Mouse (Mus musculus): ENCODE results near the gene Morc1.

Morc1 gene

DNA sequence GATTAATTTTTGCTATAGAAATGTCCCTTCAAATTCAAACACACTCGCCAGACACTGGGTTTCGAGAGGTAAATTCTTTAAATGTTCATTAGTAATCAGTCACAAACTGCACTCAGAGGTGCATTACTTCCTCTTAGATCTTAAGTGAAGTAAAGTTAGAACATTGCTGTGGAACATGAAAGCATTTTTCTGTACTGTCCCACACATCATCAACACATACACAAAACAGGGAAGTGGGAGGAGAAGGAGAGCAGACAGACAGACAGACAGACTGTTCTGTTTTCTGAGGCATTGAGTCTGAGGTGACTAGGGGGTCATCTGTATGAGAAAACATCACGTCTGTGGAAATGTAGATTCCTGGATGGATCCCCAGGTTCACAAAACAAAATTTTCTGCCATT is 143.5 kb downstream of the Morc1 start:
- no peaks in the 10 kb centered on the region for H3K36me3 ChIP-seq (ENCODE audit: control insufficient read depth, insufficient read depth, low read length, poor library complexity, severe bottlenecking)
- DNase-seq (ENCODE audit: low read depth, low spot score) = no peak
- no peaks in the 10 kb centered on the region for H3K27me3 ChIP-seq (ENCODE audit: control insufficient read depth, insufficient read depth, low read length, poor library complexity, severe bottlenecking)

- Histone ChIP-seq H3K27me3 (ENCODE audit: control insufficient read depth, insufficient read depth, low read length, poor library complexity, severe bottlenecking) (peaks cover 2% of the 10 kb centered on the region; the same call in 1 of the 2 replicates), H3K36me3 (ENCODE audit: control insufficient read depth, insufficient read depth, low read length, poor library complexity, severe bottlenecking) (no peaks in the 10 kb centered on the region)
- DNase-seq (ENCODE audit: low read depth, low spot score) = no peak
Observed at GRCm38 (mm10) chr16:48585369-48585768, 154.3 kb downstream of the Morc1 start.

- no peak for DNase-seq (ENCODE audit: low read depth, low spot score)
- Histone ChIP-seq H3K27me3 (ENCODE audit: control insufficient read depth, insufficient read depth, low read length, poor library complexity, severe bottlenecking) (no peaks in the 10 kb centered on the region), H3K36me3 (ENCODE audit: control insufficient read depth, insufficient read depth, low read length, poor library complexity, severe bottlenecking) (no peaks in the 10 kb centered on the region)
Observed at GRCm38 (mm10) chr16:48594457-48594856, 163.4 kb downstream of the Morc1 start.

GRCm38 (mm10) chr16:48595216-48595615 is 164.2 kb downstream of the Morc1 start:
- no peaks in the 10 kb centered on the region for H3K27me3 ChIP-seq (ENCODE audit: control insufficient read depth, insufficient read depth, low read length, poor library complexity, severe bottlenecking)
- no peaks in the 10 kb centered on the region for H3K36me3 ChIP-seq (ENCODE audit: control insufficient read depth, insufficient read depth, low read length, poor library complexity, severe bottlenecking)
- no peak for DNase-seq (ENCODE audit: low read depth, low spot score)

DNA sequence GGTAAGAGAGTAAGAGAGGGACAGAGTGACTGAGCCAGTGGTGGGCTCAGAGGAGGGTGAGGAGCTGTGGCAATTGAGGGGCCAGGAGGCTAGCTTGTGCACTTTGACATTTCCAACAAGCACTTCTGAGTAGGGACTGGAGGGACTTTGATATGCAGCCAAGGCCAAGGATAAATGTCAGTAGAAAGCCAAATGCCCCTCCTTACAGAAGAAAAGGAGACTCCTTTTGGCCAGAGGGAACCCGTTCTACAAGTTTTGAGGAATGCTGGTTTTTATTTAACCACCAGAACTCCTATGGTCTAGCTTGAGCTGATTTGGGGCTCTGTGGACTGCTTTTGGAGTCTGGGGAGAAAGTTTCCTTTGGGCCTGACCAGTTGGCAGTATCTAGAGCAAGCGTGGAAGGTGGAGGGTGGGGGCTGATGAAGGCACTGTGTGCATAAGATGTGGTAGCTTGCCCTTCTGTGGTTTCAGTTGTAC is 172.7 kb downstream of the Morc1 start:
- DNase-seq (ENCODE audit: low read depth, low spot score) = no peak
- no peaks in the 10 kb centered on the region for H3K36me3 ChIP-seq (ENCODE audit: control insufficient read depth, insufficient read depth, low read length, poor library complexity, severe bottlenecking)
- no peaks in the 10 kb centered on the region for H3K27me3 ChIP-seq (ENCODE audit: control insufficient read depth, insufficient read depth, low read length, poor library complexity, severe bottlenecking)

DNA sequence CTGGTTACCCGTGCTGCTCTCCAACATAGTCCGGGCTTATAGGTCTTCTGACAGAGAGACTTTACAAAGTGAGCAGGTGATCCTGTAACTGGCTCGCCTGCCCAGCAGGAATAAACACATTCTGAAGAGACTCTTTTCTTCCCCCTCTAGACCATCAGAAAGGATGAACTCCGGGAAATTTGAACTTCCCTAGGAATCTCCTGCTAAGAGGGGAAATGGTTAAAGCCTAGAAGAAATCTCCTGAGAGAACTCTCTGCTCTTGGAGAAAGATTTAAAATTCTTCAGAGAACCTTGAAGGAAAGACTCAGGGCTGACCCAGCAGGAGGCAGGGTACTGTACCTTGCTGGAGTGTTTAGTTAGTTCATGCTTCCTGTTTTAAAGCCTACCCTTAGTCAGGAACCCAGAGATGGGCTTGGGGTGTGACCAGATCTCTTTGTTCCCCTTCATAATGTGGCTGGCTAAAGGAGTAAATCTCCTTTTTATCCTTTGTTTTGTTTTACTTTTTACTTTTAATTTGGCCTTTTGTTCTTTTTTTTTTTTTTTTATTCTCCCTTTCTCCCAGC is 175.5 kb downstream of the Morc1 start:
- no peaks in the 10 kb centered on the region for H3K36me3 ChIP-seq (ENCODE audit: control insufficient read depth, insufficient read depth, low read length, poor library complexity, severe bottlenecking)
- no peaks in the 10 kb centered on the region for H3K27me3 ChIP-seq (ENCODE audit: control insufficient read depth, insufficient read depth, low read length, poor library complexity, severe bottlenecking)
- DNase-seq (ENCODE audit: low read depth, low spot score) = no peak

GRCm38 (mm10) chr16:48608224-48608623 is 177.2 kb downstream of the Morc1 start:
- H3K27me3 ChIP-seq (ENCODE audit: control insufficient read depth, insufficient read depth, low read length, poor library complexity, severe bottlenecking) = no peaks in the 10 kb centered on the region
- DNase-seq (ENCODE audit: low read depth, low spot score) = no peak
- H3K36me3 ChIP-seq (ENCODE audit: control insufficient read depth, insufficient read depth, low read length, poor library complexity, severe bottlenecking) = no peaks in the 10 kb centered on the region

DNA sequence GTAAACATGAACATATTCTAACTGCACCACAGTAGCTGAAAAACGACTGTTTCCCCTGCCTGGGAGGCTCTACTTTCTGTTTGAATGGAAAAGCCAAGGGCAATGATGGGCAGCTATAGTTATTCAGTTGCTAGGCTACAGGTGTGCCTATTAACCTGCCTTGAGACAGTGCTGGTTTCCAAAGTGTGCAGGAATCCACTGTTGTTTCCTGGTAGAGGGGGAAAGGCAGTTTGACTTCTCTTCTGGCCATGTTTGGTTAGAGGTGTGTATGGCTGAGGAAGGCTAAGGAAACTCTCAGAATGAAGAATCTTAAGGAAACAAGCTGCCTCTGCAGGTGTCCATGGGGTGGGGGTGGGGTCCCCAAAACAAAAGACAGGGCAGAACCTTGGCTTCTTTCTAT is 179.8 kb downstream of the Morc1 start:
- H3K27me3 ChIP-seq (ENCODE audit: control insufficient read depth, insufficient read depth, low read length, poor library complexity, severe bottlenecking) = no peaks in the 10 kb centered on the region
- no peaks in the 10 kb centered on the region for H3K36me3 ChIP-seq (ENCODE audit: control insufficient read depth, insufficient read depth, low read length, poor library complexity, severe bottlenecking)
- DNase-seq (ENCODE audit: low read depth, low spot score) = no peak

GRCm38 (mm10) chr16:48611436-48611835 is 180.4 kb downstream of the Morc1 start:
- H3K36me3 ChIP-seq (ENCODE audit: control insufficient read depth, insufficient read depth, low read length, poor library complexity, severe bottlenecking) = no peaks in the 10 kb centered on the region
- DNase-seq (ENCODE audit: low read depth, low spot score) = no peak
- no peaks in the 10 kb centered on the region for H3K27me3 ChIP-seq (ENCODE audit: control insufficient read depth, insufficient read depth, low read length, poor library complexity, severe bottlenecking)

DNA sequence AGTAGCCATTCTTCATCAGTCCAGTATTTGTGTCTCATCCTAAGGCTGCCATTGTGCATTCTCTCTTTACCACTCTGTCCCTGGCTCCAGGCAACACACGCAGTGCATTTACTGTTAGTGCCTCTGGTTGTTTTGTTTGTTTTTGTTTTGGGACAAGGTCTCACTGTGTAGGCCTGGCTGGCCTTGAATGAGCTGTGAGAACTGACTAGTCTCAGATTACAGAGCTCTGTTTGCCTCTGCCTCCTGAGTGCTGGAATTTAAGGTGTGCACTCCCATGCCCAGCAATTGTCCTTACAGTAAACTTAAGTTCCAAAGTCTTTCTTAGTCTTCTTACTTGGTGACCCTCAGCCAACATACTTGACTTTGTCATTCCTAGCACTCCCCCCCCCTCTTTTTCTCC is 182.7 kb downstream of the Morc1 start:
- no peak for DNase-seq (ENCODE audit: low read depth, low spot score)
- no peaks in the 10 kb centered on the region for H3K27me3 ChIP-seq (ENCODE audit: control insufficient read depth, insufficient read depth, low read length, poor library complexity, severe bottlenecking)
- H3K36me3 ChIP-seq (ENCODE audit: control insufficient read depth, insufficient read depth, low read length, poor library complexity, severe bottlenecking) = no peaks in the 10 kb centered on the region

GRCm38 (mm10) chr16:48620510-48620909 is 189.5 kb downstream of the Morc1 start:
- no peaks in the 10 kb centered on the region for H3K36me3 ChIP-seq (ENCODE audit: control insufficient read depth, insufficient read depth, low read length, poor library complexity, severe bottlenecking)
- DNase-seq (ENCODE audit: low read depth, low spot score) = no peak
- H3K27me3 ChIP-seq (ENCODE audit: control insufficient read depth, insufficient read depth, low read length, poor library complexity, severe bottlenecking) = no peaks in the 10 kb centered on the region

- DNase-seq (ENCODE audit: low read depth, low spot score) = no peak
- no peaks in the 10 kb centered on the region for H3K36me3 ChIP-seq (ENCODE audit: control insufficient read depth, insufficient read depth, low read length, poor library complexity, severe bottlenecking)
- no peaks in the 10 kb centered on the region for H3K27me3 ChIP-seq (ENCODE audit: control insufficient read depth, insufficient read depth, low read length, poor library complexity, severe bottlenecking)
Observed at GRCm38 (mm10) chr16:48621019-48621418, 190.0 kb downstream of the Morc1 start.

GRCm38 (mm10) chr16:48623447-48623846 is 192.4 kb downstream of the Morc1 start:
- peak; percentile 12 for DNase-seq (ENCODE audit: low read depth, low spot score)
- H3K27me3 ChIP-seq (ENCODE audit: control insufficient read depth, insufficient read depth, low read length, poor library complexity, severe bottlenecking) = no peaks in the 10 kb centered on the region
- no peaks in the 10 kb centered on the region for H3K36me3 ChIP-seq (ENCODE audit: control insufficient read depth, insufficient read depth, low read length, poor library complexity, severe bottlenecking)

DNA sequence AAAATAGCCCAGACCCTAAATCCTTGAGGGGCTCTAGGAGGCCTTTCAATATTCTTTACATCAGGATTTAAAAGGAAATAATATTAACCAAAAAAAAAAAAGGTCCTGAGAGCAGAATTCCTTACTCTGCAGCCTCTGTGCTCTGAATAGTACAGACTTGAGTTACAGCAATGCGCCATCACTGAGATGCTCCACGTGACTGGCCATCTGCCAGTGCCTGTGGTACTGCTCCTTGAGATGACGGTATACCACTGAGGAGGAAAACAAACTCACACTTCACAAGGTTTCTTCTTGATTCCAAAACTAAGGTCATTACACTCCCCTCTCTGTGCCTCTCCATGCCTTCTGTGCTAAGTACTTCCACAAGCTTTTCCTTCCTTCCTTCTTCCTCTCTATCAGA is 195.1 kb downstream of the Morc1 start:
- Histone ChIP-seq H3K27me3 (ENCODE audit: control insufficient read depth, insufficient read depth, low read length, poor library complexity, severe bottlenecking) (no peaks in the 10 kb centered on the region), H3K36me3 (ENCODE audit: control insufficient read depth, insufficient read depth, low read length, poor library complexity, severe bottlenecking) (no peaks in the 10 kb centered on the region)
- no peak for DNase-seq (ENCODE audit: low read depth, low spot score)

DNA sequence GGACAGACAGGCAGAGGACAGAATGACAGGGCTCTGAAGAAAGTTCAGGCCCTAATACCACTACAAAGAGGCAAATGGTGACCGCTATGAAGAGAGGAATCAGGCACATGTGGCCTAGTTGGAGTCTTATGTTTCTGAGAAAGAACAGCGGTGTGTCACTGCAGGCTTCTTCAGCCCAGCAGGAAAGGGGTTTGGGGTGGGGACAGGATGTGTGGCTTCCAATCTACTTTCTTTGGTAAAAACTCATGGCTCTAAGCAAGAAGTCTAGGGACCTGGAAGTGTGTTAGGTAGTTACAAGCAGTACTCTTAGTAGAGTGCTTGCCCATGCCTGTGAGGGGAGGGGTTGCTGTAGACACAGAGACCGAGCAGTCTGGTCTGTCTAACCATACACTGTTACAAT is 196.3 kb downstream of the Morc1 start:
- no peaks in the 10 kb centered on the region for H3K36me3 ChIP-seq (ENCODE audit: control insufficient read depth, insufficient read depth, low read length, poor library complexity, severe bottlenecking)
- no peaks in the 10 kb centered on the region for H3K27me3 ChIP-seq (ENCODE audit: control insufficient read depth, insufficient read depth, low read length, poor library complexity, severe bottlenecking)
- DNase-seq (ENCODE audit: low read depth, low spot score) = no peak

DNA sequence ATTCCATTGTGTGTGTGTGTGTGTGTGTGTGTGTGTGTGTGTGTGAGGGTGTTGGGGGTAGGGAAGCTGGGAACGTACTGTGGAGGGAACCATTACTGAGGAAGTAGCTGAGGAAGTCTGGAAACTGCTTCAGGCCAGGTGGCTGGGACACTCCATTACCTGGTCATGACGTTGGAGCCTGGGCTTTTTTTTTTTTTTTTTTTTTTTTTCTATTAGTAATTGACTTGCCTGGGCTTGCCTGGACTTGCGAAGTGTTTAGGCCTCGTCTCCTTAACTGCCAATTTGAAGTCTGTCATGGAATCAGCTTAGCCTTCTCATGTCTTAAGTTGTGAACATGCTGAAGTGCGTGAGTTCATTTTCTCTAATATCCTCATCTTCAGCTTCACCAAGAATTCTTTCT is 198.7 kb downstream of the Morc1 start:
- DNase-seq (ENCODE audit: low read depth, low spot score) = no peak
- H3K36me3 ChIP-seq (ENCODE audit: control insufficient read depth, insufficient read depth, low read length, poor library complexity, severe bottlenecking) = no peaks in the 10 kb centered on the region
- no peaks in the 10 kb centered on the region for H3K27me3 ChIP-seq (ENCODE audit: control insufficient read depth, insufficient read depth, low read length, poor library complexity, severe bottlenecking)

All from splenic B cell, adult 2 months (primary cell).